Mouse (Mus musculus): ENCODE data around the gene Hoxd12. TPM values are rescaled to one million over a fixed set of nuclear protein-coding genes. Genes with fewer than 3 reads are reported as not detected.

Gene Hoxd12
- polyA plus RNA-seq, 1 experiment from 2014 or later: 44.8 TPM

MicroRNAs within 50 kb of the gene (microRNA counts, 519-probe panel; counts per million panel counts)
- 7,276 counts per million, percentile 97 among the panel's probes with 10 or more counts for microRNA mmu-miR-10b

Small RNAs within 50 kb of the gene (microRNA-seq; reads per million reads assigned to microRNA genes)
- gene Gm44463: not detected
- 87,786 reads per million, percentile 99 among the genes with 10 or more reads in this experiment for gene Mir10b

Other genes with a start within 250 kb of the Hoxd12 start
- gene Lnpk, start 95.6 kb upstream of the Hoxd12 start, polyA plus RNA-seq (2016; fragmentation: Nextera tagmentation; extraction: Ambion mirVana): 26.5 and 35.1 TPM in 2 replicates
- 0.84 TPM in 1 of 2 replicates, not detected in the other for gene Evx2, start 15.5 kb upstream of the Hoxd12 start, polyA plus RNA-seq (2016; fragmentation: Nextera tagmentation; extraction: Ambion mirVana)
- 9.3 and 17.8 TPM in 2 replicates for gene Hoxd13, start 6.7 kb upstream of the Hoxd12 start, polyA plus RNA-seq (2016; fragmentation: Nextera tagmentation; extraction: Ambion mirVana)
- 31.0 and 34.6 TPM in 2 replicates for gene Hoxd11, start 4.5 kb downstream of the Hoxd12 start, polyA plus RNA-seq (2016; fragmentation: Nextera tagmentation; extraction: Ambion mirVana)
- 51.1 and 68.0 TPM in 2 replicates for gene Hoxd10, start 16.9 kb downstream of the Hoxd12 start, polyA plus RNA-seq (2016; fragmentation: Nextera tagmentation; extraction: Ambion mirVana)
- gene Hoxd9, start 22.7 kb downstream of the Hoxd12 start, polyA plus RNA-seq (2016; fragmentation: Nextera tagmentation; extraction: Ambion mirVana): 38.0 and 52.3 TPM in 2 replicates
- gene Hoxd8, start 29.6 kb downstream of the Hoxd12 start, polyA plus RNA-seq (2016; fragmentation: Nextera tagmentation; extraction: Ambion mirVana): 11.6 and 17.4 TPM in 2 replicates
- gene Hoxd3, start 36.9 kb downstream of the Hoxd12 start, polyA plus RNA-seq (2016; fragmentation: Nextera tagmentation; extraction: Ambion mirVana): 1.4 and 3.0 TPM in 2 replicates
- 1.2 and 2.3 TPM in 2 replicates for gene Hoxd4, start 36.9 kb downstream of the Hoxd12 start, polyA plus RNA-seq (2016; fragmentation: Nextera tagmentation; extraction: Ambion mirVana)
- gene Gm28230, start 51.7 kb downstream of the Hoxd12 start, polyA plus RNA-seq (2016; fragmentation: Nextera tagmentation; extraction: Ambion mirVana): 0.70 and 0.79 TPM in 2 replicates
- 0.68 and 1.2 TPM in 2 replicates for gene Hoxd1, start 88.0 kb downstream of the Hoxd12 start, polyA plus RNA-seq (2016; fragmentation: Nextera tagmentation; extraction: Ambion mirVana)
- 128 and 140 TPM in 2 replicates for gene Mtx2, start 150.8 kb downstream of the Hoxd12 start, polyA plus RNA-seq (2016; fragmentation: Nextera tagmentation; extraction: Ambion mirVana)

Data from limb, embryonic 10.5 days (tissue).